Mouse (Mus musculus) heart, embryonic 11.5 days (tissue): ENCODE measurements around the gene C2cd4d. TPM values are rescaled to one million over a fixed set of nuclear protein-coding genes. Genes with fewer than 3 reads are reported as not detected.

ENCODE experiments used
- ATAC-seq: fragments of 200-750 bp; cut with Nextera tagmentation; replicated peaks from 2 replicates; pipeline ENCODE4 v1.8.0; 2017; ENCODE audit warnings: moderate library complexity; ENCODE audit not compliant: insufficient number of reproducible peaks, low FRiP score, low TSS enrichment
- H3K27ac ChIP-seq: fragments of 300-500 bp; sonication (generic); 2 replicates; pipeline ENCODE4 v1.5.1; 2014; ENCODE audit warnings: mild to moderate bottlenecking, low read depth, low read length
- H3K27me3 ChIP-seq: fragments of 300-500 bp; sonication (generic); 2 replicates; pipeline ENCODE4 v1.6.1; 2014; ENCODE audit warnings: mild to moderate bottlenecking, low read length, mixed read lengths; ENCODE audit not compliant: control insufficient read depth, insufficient read depth
- H3K36me3 ChIP-seq: fragments of 300-500 bp; sonication (generic); 2 replicates; pipeline ENCODE4 v1.6.1; 2014; ENCODE audit warnings: mild to moderate bottlenecking, low read length, moderate library complexity, mixed read lengths; ENCODE audit not compliant: control insufficient read depth, insufficient read depth
- H3K4me1 ChIP-seq: fragments of 300-500 bp; sonication (generic); 2 replicates; pipeline ENCODE4 v1.6.1; 2014; ENCODE audit warnings: low read length; ENCODE audit not compliant: control insufficient read depth, insufficient read depth
- H3K4me2 ChIP-seq: fragments of 300-500 bp; sonication (generic); 2 replicates; pipeline ENCODE4 v1.6.1; 2014; ENCODE audit warnings: mild to moderate bottlenecking, moderate library complexity
- H3K4me3 ChIP-seq: fragments of 300-500 bp; sonication (generic); 2 replicates; pipeline ENCODE4 v1.5.1; 2014; ENCODE audit warnings: low read depth, low read length
- H3K9ac ChIP-seq: fragments of 300-500 bp; sonication (generic); 2 replicates; pipeline ENCODE4 v1.6.1; 2014; ENCODE audit warnings: mild to moderate bottlenecking, low read depth, low read length, moderate library complexity
- H3K9me3 ChIP-seq: fragments of 300-500 bp; sonication (generic); replicated peaks from 2 replicates; pipeline ENCODE4 v1.6.1; 2016; ENCODE audit warnings: low read length; ENCODE audit not compliant: control insufficient read depth
- WGBS: fragments of 180-500 bp; shearing (Covaris S2); extraction: QIAGEN DNeasy Blood & Tissue Kit; methylation state at CpG from one replicate; pipeline ENCODE4 v1.1.7; 2014; ENCODE audit not compliant: insufficient replicate concordance; 5-methylcytosine and 5-hydroxymethylcytosine counted together
- polyA plus RNA-seq: library from polyadenylated mRNA; unstranded; fragments of >200 nt; fragmentation: Nextera tagmentation; extraction: Ambion mirVana; gene quantifications from 2 replicates; pipeline ENCODE4 v1.2.1, GENCODE M21; 2014

Gene C2cd4d
- polyA plus RNA-seq, 1 experiment from 2014 or later = 0.89 TPM

DNA sequence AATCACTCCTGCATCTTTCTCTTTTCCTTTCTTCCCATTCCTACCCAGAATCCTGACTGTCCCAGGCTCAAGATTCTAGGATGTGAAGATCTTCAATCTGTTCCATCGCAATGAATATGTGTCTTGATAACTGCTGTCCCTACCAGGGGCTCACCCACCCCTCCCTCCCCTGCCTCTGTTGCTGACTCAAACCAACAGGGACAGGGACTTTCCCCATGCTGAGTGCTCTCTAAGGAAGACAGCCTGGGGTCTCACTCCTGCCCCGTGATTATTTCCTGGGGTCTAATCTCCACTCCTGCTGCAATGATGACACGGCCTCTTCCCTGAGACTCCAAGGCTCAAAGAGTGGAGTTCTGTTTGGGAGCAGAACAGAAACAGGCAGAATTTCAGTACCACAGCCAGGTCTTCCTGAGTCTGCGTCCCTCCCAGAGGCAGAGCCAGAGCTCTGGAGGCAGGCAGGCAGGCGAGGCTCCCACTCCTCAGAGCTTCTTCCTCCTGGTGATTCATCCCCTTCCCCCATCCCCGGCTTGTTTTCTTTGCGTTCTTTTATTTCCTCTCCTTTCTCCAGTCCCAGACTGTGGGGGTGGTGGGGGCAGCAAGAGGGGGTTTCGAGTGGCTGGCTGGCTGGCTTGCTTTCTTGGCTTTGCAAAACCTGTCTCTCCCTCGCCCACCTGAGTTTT, 17.7 kb downstream of the C2cd4d start:
- no peak overlapping the region for H3K4me3 ChIP-seq
- 20% methylated on average over 9 of the region's 9 CpGs for WGBS
- H3K9ac ChIP-seq = no peak overlapping the region
- H3K27me3 ChIP-seq = peaks cover 2% of the 10 kb centered on the region; the same call in 1 of the 2 replicates
- no peaks in the 10 kb centered on the region for H3K9me3 ChIP-seq
- no peaks in the 10 kb centered on the region for H3K36me3 ChIP-seq
- ATAC-seq = no peak
- H3K4me2 ChIP-seq = no peak overlapping the region
- H3K27ac ChIP-seq = no peak overlapping the region
- no peaks in the 10 kb centered on the region for H3K4me1 ChIP-seq

GRCm38 (mm10) chr3:94382308-94382707, 20.1 kb downstream of the C2cd4d start:
- Histone ChIP-seq H3K4me3 (no peak overlapping the region), H3K4me1 (no peaks in the 10 kb centered on the region), H3K36me3 (no peaks in the 10 kb centered on the region), H3K9ac (no peak overlapping the region), H3K27me3 (no peaks in the 10 kb centered on the region), H3K27ac (no peak overlapping the region), H3K9me3 (no peaks in the 10 kb centered on the region), H3K4me2 (no peak overlapping the region)
- no peak for ATAC-seq
- 53% methylated on average over 5 of the region's 5 CpGs for WGBS

DNA sequence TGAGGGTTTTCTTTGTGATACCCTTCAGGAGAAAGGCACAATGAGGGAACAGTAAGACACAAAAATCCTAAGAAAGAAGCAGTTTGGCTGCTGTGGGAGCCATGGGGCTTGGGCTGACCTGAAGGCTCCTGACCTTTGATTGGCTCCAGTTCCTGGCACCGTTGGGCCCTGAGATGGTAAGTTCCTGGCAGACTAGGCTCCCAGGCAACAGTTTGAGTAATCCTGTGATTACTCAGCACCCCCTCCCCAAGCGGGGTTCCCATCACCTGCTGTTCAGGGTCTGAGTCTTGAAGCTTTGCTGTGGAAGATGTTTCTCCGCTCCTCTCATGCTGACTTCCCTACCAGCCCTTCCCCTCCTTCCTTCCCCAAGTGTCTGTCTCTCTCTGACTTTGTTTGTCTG, 21.2 kb downstream of the C2cd4d start:
- Histone ChIP-seq H3K27ac (no peak overlapping the region), H3K9me3 (no peaks in the 10 kb centered on the region), H3K27me3 (no peaks in the 10 kb centered on the region), H3K9ac (no peak overlapping the region), H3K4me2 (no peak overlapping the region), H3K4me1 (no peaks in the 10 kb centered on the region), H3K4me3 (no peak overlapping the region), H3K36me3 (no peaks in the 10 kb centered on the region)
- ATAC-seq = no peak
- 57% methylated on average over 3 of the region's 3 CpGs for WGBS

- 53% methylated on average over 4 of the region's 4 CpGs for WGBS
- Histone ChIP-seq H3K9ac (no peak overlapping the region), H3K36me3 (no peaks in the 10 kb centered on the region), H3K4me3 (no peak overlapping the region), H3K27ac (no peak overlapping the region), H3K4me1 (no peaks in the 10 kb centered on the region), H3K27me3 (no peaks in the 10 kb centered on the region), H3K4me2 (no peak overlapping the region), H3K9me3 (no peaks in the 10 kb centered on the region)
- ATAC-seq = no peak
Measured at GRCm38 (mm10) chr3:94386671-94387070, 24.4 kb downstream of the C2cd4d start.

DNA sequence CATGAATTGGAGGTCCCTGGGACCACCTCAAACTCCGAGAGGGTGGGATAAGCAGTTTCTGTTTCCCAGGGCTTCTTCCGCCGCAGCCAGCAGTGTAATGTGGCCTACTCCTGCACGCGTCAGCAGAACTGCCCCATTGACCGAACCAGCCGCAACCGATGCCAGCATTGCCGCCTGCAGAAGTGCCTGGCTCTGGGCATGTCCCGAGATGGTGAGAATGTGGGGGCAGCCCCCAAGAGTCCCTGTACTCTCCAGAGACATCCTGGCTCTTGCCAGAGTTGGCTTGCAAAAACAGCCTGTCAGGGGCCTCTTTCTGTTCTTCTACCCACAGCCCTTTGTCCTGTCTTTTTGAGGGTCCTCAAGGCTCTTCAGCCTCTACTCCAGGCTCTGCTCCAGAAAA, 25.2 kb downstream of the C2cd4d start:
- Histone ChIP-seq H3K36me3 (no peaks in the 10 kb centered on the region), H3K4me3 (no peak overlapping the region), H3K27me3 (no peaks in the 10 kb centered on the region), H3K9ac (no peak overlapping the region), H3K9me3 (no peaks in the 10 kb centered on the region), H3K4me1 (no peaks in the 10 kb centered on the region), H3K4me2 (no peak overlapping the region), H3K27ac (no peak overlapping the region)
- 76% methylated on average over 10 of the region's 10 CpGs for WGBS
- no peak for ATAC-seq

- H3K4me3 ChIP-seq = no peak overlapping the region
- H3K27me3 ChIP-seq = no peaks in the 10 kb centered on the region
- no peak overlapping the region for H3K9ac ChIP-seq
- no peaks in the 10 kb centered on the region for H3K36me3 ChIP-seq
- WGBS = 69% methylated on average over 5 of the region's 5 CpGs
- H3K27ac ChIP-seq = no peak overlapping the region
- no peaks in the 10 kb centered on the region for H3K4me1 ChIP-seq
- ATAC-seq = no peak
- no peak overlapping the region for H3K4me2 ChIP-seq
- no peaks in the 10 kb centered on the region for H3K9me3 ChIP-seq
Measured at GRCm38 (mm10) chr3:94388047-94388446, 25.8 kb downstream of the C2cd4d start.

- Histone ChIP-seq H3K9me3 (no peaks in the 10 kb centered on the region), H3K4me2 (no peak overlapping the region), H3K4me1 (no peaks in the 10 kb centered on the region), H3K4me3 (no peak overlapping the region), H3K9ac (no peak overlapping the region), H3K36me3 (no peaks in the 10 kb centered on the region), H3K27me3 (no peaks in the 10 kb centered on the region), H3K27ac (no peak overlapping the region)
- ATAC-seq = no peak
- 87% methylated on average over 16 of the region's 16 CpGs for WGBS
Measured at GRCm38 (mm10) chr3:94389420-94389819, 27.2 kb downstream of the C2cd4d start.

DNA sequence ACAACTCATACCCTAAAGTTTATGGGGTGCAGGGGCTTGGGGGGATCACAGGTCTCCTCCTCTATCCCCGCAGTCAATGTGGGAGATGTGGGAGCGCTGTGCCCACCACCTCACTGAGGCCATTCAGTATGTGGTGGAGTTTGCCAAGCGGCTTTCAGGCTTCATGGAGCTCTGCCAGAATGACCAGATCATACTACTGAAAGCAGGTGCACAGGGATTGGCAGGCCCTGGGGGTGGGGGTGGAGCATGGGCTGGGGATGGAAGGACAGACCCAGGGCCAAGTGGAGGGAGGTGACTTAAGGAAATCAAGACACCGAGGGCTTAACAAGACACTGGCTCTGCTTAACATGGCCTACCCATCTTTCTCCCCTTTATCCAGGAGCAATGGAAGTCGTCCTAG, 28.8 kb downstream of the C2cd4d start:
- Histone ChIP-seq H3K9ac (no peak overlapping the region), H3K27me3 (no peaks in the 10 kb centered on the region), H3K4me1 (no peaks in the 10 kb centered on the region), H3K4me3 (no peak overlapping the region), H3K4me2 (no peak overlapping the region), H3K27ac (no peak overlapping the region), H3K36me3 (no peaks in the 10 kb centered on the region), H3K9me3 (no peaks in the 10 kb centered on the region)
- ATAC-seq = no peak
- WGBS = 76% methylated on average over 5 of the region's 5 CpGs

GRCm38 (mm10) chr3:94392128-94392527, 29.9 kb downstream of the C2cd4d start:
- Histone ChIP-seq H3K27me3 (peaks cover 6% of the 10 kb centered on the region), H3K9me3 (no peaks in the 10 kb centered on the region), H3K4me2 (no peak overlapping the region), H3K27ac (no peak overlapping the region), H3K9ac (no peak overlapping the region), H3K4me3 (no peak overlapping the region), H3K4me1 (no peaks in the 10 kb centered on the region), H3K36me3 (no peaks in the 10 kb centered on the region)
- ATAC-seq = no peak
- 61% methylated on average over 2 of the region's 2 CpGs for WGBS
